Mouse (Mus musculus) liver (tissue): ENCODE data around the gene Trib2.

Experiments used
- DNase-seq: peaks from one replicate; pipeline ENCODE4 v3.0.0-alpha.2; 2020; ENCODE audit warnings: mixed read lengths

Gene Trib2

DNA sequence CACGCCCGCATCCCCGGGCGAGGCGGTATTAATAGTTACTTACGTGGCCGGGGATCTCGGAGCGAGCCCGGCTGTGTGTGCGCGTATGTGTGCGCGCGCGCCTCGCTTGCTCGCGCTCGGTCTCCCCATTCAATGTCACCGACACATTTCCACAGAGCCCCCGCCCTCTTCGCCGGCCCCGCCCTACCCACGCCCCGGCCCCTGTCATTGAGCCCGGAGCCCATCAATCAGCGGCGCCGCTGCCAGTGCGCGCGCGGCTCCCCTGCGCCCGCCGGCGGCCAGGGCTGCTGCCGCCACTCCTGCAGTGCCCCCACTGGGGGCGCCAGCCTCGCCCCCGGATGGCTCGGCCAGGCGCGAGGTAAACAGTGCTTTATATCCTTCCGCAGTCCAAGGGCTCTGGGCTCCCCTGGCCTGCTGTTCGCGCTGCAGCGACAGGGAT, at the start of gene Trib2:
Gene Trib2, minus strand, starts transcription at position 183 of the 439 bp plus-strand sequence.
- peak; percentile 85 for DNase-seq

DNA sequence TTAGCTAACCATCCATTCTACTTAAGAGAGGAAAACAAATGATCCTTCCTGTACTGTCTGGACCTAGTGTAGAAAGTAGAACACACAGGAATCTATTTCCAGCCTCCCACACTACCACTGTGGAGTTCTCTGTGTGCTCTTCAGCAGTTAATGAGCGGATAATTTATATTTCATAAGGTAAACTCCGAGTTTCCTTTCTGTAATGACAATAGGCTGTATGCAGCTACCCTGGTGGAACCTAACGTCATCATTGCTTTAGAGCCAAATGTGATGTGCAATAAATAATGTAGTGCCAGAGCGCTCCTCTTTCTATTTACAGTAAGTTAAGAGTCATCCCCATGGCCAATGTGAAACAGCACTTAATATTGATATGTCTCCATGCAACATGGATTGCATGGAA, 41.3 kb upstream of the Trib2 start:
- no peak for DNase-seq

DNA sequence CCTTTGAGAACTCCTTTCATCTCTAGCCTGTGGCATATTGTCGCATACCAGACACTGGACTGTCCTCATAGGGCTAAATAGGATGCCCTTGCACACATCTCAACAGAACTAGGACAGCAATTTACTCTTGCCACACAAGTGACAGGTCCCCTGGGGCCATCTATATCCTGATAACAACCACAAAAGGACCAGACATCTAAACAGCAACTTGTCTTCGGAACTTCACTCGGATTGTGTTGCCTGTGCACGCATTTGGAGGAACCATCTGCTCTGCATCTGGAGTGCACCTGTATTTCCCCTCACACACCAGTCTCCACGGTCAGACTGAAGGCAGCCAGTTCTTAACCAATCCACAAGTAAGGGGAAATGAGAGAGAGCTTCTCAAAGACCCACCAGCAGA, 39.2 kb upstream of the Trib2 start:
- DNase-seq, result no peak

DNA sequence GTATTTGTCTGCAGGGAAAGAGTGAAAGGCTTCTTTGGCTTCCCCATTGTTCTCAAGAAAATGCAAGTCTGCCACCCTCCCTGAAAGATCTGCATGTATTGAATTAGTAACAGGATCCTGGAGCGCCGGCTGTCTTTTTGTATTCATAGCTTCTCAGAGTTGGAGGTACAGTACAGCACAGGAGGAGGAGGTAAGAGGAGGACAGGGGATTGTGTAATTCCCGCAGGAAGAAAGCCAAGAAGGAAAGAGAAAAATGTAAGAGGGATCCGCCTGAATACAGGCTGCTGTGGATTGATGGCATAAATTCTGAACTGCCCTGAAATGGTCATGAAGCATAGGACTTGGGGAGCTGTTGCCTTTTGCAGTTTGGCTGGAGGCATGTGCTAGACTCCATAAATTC, 36.1 kb upstream of the Trib2 start:
- no peak for DNase-seq

DNA sequence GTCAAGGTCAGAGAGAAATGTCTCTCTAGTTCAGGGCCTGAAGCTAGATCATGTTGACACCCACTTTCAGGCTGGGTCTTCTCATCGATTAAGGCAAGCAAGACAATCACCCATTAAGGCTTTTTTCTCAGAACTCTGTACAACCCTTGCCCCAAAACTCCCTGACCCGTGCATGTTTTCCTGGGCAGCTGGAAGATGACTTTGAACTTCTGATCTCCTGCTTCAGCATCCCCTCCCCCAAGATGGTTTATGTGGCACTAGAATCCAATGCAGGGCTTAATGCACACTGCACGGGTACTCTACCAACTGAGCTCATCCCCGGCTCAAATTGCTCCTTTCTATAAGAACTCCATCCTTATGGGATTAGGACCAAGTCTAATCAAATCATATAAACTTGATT, 35.3 kb upstream of the Trib2 start:
- no peak for DNase-seq

DNA sequence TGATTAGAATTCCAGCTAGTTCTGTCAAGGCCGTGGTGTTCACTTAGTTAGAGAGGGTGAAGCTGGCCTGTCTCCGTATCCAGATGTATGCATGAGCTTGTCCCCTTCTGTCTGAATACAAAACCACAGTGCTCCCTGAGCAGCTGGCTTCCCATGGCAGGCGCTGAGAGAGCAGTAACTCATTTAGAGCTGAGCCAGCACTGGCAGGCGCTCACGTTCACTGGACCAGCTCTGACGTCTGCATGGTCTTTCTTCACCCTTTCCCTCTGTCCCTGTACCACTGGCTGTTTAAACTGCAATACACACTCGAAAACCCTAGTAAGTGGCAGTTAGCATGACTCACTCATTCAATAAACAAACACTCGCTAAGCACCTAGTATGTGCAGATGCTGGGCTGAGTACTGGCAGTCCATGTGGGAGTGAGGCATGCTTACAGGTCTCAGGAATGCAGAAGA, 33.7 kb upstream of the Trib2 start:
- DNase-seq, result no peak

DNA sequence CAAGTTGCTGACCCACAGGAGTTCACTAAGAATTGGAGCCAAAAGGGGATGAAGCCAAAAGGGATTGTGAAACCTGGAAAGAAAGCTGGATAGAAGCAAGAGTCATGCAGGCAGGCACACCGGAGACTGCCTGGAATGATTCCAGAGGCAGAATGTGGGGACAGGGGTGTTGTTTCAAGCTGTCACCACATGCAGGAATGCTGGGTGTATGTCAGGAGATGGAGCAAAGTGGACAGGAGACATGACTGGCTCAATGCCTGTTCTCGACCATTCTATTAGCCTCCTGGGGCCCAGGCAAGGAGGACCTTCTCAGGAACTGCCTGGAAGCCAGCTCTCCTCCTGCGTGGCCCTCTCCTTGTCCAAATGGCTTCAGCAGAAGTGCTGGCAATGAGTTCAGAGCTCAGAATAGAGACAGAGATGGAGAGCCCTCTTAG, 33.2 kb upstream of the Trib2 start:
- DNase-seq, result no peak

DNA sequence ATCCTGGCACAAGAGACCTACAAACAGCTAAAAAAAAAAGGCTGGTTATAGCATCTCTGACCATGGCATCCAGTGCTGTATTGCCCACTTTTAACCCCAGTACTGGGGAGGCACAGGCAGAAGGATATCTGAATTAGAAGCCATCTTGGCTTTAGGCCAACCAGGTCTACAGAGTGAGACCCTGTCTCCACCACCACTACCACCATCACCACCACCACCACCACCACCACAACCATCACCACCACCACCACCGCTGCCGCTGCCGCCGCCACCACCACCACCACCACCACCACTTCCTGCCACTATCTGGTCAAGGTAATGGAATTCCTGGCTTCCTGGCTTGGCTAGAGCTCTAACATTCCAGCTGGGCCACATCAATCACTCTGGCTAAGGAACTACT, 31.7 kb upstream of the Trib2 start:
- DNase-seq, result no peak

DNA sequence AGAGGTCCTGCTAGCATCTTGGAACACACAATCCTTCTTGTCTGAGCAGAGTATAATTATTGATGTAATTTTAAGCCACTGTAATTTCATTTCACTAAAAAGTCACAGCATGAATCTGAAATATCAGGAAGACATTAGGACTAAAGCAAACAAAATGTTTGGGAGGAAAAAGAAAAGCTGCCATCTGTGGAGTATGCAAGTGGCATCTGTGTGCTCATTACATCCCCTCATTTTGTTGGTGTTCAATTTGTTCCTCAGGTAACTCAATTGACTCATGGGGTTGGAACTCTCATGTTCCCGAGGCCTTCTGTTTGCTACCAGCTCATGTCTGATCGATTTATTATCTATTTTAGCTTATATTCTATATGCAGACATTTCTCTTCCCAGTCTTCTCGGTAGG, 28.0 kb upstream of the Trib2 start:
- no peak for DNase-seq

DNA sequence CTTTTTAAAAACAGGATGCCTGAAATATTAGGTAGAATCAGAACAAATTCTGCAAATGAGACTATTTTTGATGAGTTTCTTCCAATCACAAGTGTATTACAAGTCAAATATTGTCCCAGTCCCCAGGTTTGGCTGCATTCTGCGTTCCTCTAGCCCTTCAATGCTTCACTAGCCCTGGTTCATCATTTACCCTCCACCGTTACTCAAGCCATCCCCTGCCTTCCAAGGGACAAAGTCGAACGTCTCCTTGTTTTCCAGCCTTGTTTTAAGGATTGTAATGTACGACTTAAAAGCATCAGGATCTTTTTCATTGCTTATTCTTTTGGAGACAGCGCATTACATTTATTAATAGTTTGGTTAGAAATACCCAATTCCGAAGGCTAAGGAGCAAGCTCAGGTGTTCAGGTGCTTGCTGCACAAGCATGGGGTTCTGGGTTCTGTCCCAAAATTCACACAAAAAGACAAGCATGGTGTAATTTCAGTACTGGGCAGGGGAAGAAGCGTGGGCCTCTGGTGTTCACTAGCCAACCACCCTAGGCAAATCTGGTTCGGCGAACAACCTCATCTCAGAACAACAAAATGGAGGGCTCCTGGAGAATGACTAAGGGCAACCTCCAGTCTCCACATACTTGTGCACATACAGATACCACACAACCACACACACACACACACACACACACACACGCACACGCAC, 24.3 kb upstream of the Trib2 start:
- DNase-seq, result no peak

DNA sequence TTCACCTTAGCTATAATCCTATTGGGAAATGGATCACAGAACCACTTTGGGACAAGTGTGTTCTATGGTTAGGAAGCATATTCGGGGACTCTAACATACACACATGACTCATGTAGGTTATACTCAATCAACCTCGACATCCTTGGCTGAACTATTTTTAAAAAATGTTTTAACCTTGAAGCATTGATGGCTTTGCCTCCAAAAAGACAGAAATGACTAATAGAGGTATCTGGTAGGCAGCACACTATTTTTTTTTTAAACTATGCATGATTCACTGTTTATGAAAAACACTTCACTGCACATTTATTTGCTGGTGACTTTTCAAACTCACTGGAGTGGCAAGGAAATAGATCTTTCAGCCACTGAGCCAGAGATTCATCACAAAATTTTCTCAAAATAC, 21.5 kb upstream of the Trib2 start:
- DNase-seq, result no peak

DNA sequence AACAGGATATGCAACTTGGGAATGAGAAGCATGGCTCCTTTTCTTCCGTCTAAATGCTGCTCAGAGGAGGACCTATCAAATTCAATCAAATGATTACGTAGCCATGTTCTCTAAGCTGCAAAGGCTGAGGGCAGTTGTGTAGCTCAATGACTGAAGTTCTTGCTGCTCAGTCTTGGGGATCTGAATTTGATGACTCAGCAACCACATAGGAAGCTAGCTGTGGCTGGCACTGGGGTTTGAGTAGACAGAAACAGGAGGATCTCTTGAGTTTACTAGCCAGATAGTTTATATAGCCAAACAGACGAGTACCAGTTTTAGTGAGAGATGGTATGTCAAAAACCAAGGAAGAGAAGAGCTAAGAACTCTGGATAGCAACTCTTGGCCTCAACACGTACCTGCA, 20.8 kb upstream of the Trib2 start:
- DNase-seq, result no peak

DNA sequence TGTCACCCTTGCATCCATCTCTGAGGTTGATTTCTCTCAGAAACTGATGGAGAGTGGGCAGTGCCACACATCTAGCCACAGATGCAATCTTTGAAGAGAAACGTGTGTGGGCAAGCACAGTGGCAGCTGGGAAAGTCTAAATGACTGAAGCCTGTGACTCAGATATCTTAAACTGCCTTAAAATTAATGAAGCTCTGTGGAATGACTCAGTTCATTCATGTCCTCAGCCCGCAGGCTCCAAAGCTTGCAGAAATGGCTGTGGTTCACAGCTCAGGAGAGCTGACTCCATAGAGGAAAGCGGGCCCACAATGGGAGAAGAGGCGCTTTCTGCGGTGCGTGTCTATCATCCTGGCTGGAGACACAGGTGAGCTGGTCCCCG, 15.9 kb upstream of the Trib2 start:
- DNase-seq, result no peak

- no peak for DNase-seq
Observed at GRCm38 (mm10) chr12:15831941-15832673, 15.4 kb upstream of the Trib2 start.

DNA sequence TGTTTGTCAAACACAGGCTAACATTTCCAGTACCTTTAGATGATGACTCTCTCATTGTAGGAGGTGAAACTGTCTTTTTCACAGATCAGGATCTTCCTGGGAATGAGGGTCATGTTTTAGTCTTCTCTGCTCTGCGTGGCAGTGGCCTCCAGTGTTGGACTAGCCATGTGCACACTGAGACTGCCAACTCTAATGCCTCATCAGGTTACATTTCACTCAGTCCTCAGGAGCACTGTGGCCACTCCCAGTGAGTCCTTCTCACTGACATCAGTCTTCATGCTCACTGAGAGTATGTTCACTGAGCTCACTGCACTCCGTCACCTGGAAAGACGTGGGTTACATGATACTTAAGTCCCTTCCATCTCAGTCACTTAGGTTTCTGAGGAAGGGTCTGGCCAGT, 14.0 kb upstream of the Trib2 start:
- no peak for DNase-seq

- DNase-seq, result no peak
Observed at GRCm38 (mm10) chr12:15828815-15829398, 12.2 kb upstream of the Trib2 start.

DNA sequence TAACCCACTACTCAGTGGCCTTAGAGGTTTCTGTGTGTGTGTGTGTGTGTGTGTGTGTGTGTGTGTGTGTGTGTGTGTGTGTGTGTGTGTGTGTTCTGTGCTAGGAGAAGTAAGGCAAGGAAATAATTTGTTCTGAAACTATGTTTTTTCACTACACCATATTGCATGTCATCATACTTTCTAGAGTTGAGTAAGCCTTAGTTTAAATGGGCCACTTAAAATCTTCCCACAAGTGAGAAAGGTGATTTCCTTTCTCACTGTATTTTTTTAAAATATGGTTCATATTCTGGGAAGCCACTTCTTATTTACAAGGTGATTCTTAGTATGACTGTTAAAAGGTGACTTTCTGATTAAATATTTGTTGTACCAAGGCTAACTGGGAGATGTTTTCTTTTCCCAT, 4.3 kb upstream of the Trib2 start:
- DNase-seq, result no peak

GRCm38 (mm10) chr12:15817365-15817764, 643 bp upstream of the Trib2 start:
- DNase-seq, result no peak

DNA sequence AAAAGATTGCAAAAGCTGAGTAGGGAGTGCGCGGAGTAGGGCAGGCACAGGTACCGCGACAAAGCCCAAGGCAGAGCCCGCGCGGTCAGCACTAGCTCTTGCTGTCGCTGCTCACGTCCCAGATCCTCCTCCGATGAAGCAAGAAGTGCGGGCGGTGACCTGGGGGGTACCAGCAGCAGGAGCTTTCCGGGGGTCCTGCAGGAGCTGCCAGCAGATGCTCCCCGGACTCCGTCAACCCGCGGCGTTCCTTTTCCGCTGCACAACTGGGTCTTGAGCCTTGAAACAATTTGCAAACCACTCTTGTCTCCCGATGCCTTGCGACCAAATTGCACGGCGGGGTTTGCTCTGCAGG, 492 bp downstream of the Trib2 start:
- DNase-seq, result peak; percentile 32

GRCm38 (mm10) chr12:15815576-15816253, 1.0 kb downstream of the Trib2 start:
- DNase-seq, result peak; percentile 40

GRCm38 (mm10) chr12:15815170-15815575, 1.5 kb downstream of the Trib2 start:
- peak; percentile 23 for DNase-seq

DNA sequence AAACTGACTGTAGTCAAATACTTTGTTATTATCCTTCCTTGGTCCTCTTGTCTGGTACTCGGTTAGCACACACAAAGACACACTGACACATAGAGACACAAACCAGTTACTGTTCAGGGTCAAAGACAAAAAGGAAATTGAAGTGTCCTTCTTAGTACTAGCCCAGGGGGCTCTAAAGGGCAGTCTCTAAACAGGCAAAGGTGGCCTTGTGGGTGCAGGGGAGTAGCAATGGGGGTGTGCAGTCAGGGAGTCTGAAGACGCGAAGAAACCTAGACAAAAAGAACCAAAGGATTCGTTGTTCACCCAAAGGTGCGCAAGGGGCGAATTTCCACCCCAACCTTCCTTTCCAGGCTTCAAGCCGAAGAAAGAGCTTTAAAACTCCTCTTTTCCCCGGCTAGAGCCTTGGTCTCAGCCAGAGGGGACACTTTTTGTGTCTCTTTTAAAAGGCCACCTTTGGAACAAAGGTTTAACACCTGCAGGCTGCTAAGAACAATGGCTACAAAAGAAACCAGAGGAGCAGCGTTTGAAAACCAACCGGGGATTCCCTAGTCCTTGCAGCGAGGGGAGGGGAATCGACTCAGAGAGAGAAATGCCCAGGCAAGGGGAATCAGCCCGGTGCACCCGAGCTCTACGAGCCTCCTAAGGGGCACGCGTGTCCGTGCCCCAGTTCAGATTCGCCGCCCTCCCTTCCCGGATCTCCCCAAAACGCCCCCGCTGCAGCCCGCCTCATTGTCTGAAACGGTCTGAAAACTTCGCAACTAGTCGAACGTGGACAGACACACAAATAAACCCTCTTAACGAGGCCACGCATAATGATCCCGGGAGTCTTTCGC, 2.3 kb downstream of the Trib2 start:
- no peak for DNase-seq

GRCm38 (mm10) chr12:15813819-15814165, 2.9 kb downstream of the Trib2 start:
- DNase-seq, result no peak
